Mouse (Mus musculus) urinary bladder, adult 2 months (tissue): ENCODE results near the gene Man2a2. TPM values are rescaled to one million over a fixed set of nuclear protein-coding genes. Genes with fewer than 3 reads are reported as not detected.

Source experiments
- DNase-seq: peaks from one replicate; pipeline ENCODE4 v3.0.0; 2022; ENCODE audit warnings: low spot score
- polyA plus RNA-seq: library from polyadenylated mRNA; depleted of rRNA; stranded (reverse); fragments of >200 nt; gene quantifications from 2 replicates; pipeline ENCODE4 v1.2.3, GENCODE M21; 2012

Gene Man2a2
- polyA plus RNA-seq, 1 experiment: 37.1 TPM

DNA sequence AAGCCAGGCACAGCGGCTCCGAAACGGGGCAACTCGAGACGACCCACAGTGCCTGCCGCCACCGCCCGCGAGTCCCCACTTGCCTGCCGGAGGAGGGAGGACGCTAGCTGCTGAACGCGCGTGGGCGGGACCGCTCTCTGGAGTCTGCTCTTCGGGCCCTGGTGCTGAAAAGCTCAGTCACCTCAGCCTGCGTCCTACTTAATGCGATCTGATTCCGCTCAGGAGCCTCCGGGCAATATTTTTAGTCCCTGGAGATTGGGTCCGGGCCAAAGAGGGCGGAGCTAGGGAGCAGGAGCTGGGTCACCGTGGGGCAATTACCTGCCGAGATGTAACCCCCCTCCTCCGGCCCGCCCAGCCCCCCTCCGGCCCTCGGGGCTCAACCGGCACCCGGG is 530 bp downstream of the Man2a2 start:
- DNase-seq: peak; percentile 66

DNA sequence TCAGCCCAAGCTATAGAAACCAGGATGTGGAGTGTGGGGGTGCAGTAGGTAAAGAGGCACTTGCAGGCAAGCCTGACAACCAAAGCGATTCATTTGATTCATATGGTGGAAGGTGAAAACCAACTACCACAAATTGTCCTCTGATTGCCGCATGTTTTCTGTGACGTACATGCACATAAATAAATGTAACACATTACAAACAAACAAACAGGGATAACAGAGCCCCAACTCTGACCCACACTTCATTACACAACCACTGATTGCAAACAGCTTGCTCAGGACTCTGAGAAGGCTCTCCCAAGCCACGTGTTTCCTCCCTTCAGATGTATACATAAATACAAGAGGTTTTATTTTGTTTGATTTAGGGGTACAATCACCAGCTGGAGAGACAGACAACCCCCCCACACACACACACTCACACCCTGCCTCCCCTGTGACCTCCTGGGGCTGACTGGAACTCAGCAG is 1.2 kb downstream of the Man2a2 start:
- DNase-seq: no peak

DNA sequence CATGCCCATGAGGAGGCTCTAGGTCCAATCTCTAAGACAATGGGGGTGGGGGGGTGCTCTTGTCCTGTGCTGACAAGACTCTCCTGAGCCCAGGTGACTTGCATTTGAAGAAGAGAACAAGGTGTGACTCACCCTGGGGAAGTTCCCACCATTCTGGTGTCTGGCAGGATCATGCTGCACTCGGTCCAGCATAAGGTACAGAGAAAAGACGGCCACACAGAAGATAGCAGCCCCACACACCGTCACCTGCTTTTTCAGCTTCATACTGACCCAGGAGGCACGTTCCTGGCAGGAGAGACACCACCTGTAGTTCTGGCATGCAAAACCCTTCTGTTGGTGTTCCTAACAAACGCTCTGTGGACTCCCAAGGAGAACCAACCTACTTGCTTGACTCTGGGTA is 1.7 kb downstream of the Man2a2 start:
- no peak for DNase-seq

- no peak for DNase-seq
Observed at GRCm38 (mm10) chr7:80368635-80369421, 2.3 kb downstream of the Man2a2 start.

- no peak for DNase-seq
Observed at GRCm38 (mm10) chr7:80368009-80368408, 3.2 kb downstream of the Man2a2 start.

- DNase-seq: no peak
Observed at GRCm38 (mm10) chr7:80367232-80367631, 3.9 kb downstream of the Man2a2 start.

- DNase-seq: no peak
Observed at GRCm38 (mm10) chr7:80365759-80366158, 5.4 kb downstream of the Man2a2 start.

DNA sequence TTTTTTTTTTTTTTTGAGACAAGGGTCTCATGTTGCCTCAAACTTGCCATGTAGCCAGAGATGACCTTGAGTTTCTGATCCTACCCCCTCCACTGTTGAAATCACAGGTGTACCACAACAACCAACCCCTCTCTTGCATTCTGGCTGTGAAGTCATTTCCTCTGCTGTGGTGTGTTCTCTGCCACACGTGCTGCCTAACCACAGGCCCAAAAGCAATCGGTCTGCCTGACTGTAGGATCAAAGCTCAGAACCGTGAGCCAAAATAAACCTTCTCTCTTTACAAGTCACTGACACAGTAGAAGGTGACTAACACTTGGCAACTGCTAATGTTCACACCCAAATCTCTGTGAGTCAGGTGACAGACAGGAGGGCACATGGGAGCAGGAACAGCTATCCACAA is 10.7 kb downstream of the Man2a2 start:
- no peak for DNase-seq

GRCm38 (mm10) chr7:80358039-80358438 is 13.1 kb downstream of the Man2a2 start:
- DNase-seq: no peak

GRCm38 (mm10) chr7:80357156-80357555 is 14.0 kb downstream of the Man2a2 start:
- DNase-seq: no peak

- DNase-seq: no peak
Observed at GRCm38 (mm10) chr7:80356351-80356750, 14.8 kb downstream of the Man2a2 start.

- DNase-seq: no peak
Observed at GRCm38 (mm10) chr7:80352920-80353319, 18.3 kb downstream of the Man2a2 start.

GRCm38 (mm10) chr7:80350808-80351207 is 20.4 kb downstream of the Man2a2 start:
- no peak for DNase-seq

DNA sequence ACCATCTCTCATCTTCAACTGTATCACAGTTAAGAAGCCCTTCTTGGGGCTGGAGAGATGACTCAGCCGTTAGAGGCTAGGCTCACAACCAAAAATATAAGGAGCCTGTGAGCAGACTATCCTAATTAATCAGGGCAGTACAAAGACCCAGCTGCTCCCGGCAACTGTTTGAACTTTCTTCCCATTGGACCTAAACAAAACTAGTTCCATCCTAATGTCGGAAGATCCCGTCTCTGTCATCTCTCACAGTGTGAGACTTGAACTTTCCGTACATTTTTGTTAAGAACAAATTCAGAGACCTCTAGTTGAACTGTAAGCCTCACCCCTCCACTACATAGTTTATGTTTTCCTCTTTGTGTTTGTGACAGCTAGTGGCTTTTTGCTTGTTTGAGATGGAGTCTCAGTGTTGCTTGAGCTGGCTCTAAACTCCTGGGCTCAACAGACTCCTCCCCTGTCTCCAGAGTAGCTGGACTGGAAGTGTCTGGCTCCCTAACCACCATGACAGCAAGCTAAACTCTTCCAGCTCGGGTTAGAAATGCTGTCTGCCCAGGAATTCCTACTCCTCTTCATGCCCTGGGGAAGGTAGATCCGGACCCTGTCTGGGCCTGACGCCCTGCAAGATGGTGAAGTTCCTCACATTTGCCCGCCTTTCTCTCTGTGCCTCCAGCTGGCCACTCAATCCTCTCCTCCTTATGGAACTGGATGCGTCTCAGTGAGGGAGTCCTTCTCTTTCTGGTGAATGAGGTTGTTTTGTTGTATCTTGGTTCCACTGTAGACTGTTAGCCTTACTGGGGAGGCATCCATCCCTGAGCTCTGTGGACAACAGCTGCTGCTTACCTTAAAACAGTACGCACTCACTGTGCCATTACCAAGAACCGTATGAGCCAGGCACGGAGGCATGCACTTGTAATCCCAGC is 23.2 kb downstream of the Man2a2 start:
- DNase-seq: no peak

GRCm38 (mm10) chr7:80346830-80347229 is 24.3 kb downstream of the Man2a2 start:
- no peak for DNase-seq

DNA sequence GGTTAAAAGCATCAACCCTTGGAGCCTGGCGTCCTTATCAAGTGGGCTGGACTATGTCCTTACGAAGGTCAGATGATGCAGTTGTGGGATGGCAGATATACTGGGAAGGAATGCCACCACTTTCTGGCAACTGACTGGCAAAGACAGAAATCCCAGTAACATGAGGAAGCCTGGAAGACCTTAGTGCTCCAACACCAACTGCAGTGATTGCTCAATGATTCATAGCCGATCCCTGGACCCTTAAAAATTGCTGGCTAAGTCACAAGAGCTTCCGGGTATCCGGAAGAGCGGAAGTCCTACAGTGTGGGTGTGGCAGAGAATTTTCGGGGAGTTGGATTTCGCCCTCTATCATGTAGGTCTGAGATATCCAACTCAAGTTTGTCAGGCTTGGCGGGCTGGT is 25.0 kb downstream of the Man2a2 start:
- DNase-seq: no peak

GRCm38 (mm10) chr7:80343270-80344018 is 27.7 kb downstream of the Man2a2 start:
- no peak for DNase-seq

GRCm38 (mm10) chr7:80342858-80343257 is 28.3 kb downstream of the Man2a2 start, which contains the start of gene Hddc3:
Gene Hddc3 (plus strand): TSS chr7:80343104.
- peak; percentile 90 for DNase-seq

DNA sequence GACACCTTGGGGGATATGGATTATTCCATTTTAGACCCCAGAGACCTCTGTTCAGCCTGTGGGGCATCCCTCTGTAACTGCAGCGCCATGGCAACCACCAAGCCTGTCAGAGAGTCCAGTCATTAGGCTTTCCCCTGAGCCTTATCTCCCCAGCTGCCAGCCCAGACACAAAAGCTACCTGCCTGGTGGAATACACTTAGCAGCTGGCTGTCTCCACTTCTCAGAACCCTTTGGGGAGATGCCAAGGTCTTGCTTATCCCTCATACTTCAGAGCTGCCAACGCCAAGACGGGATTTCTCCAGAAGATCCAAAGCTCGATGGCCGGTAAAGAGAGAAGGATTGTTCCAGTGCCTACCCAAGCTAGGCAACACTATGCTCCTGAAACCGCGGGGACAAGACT is 29.4 kb downstream of the Man2a2 start:
- DNase-seq: no peak

GRCm38 (mm10) chr7:80340793-80341192 is 30.4 kb downstream of the Man2a2 start, which contains the start of gene Unc45a:
Gene Unc45a (minus strand): TSS chr7:80341005.
- no peak for DNase-seq

- DNase-seq: peak; percentile 88
Observed at GRCm38 (mm10) chr7:80339793-80340628, 31.2 kb downstream of the Man2a2 start.
